Mouse (Mus musculus) midbrain, embryonic 12.5 days (tissue): ENCODE data around the gene Tgfb1. TPM values are rescaled to one million over a fixed set of nuclear protein-coding genes. Genes with fewer than 3 reads are reported as not detected.

Source experiments
- ATAC-seq: fragments of 200-750 bp; cut with Nextera tagmentation; 2 replicates; pipeline ENCODE4 v1.8.0; 2017; ENCODE audit warnings: low read depth, moderate TSS enrichment, moderate library complexity; ENCODE audit not compliant: low FRiP score
- H3K27ac ChIP-seq: fragments of 300-500 bp; sonication (generic); replicated peaks from 2 replicates; pipeline ENCODE4 v1.5.1; 2016; ENCODE audit warnings: mild to moderate bottlenecking
- H3K27me3 ChIP-seq: fragments of 300-500 bp; sonication (generic); 2 replicates; pipeline ENCODE4 v1.6.1; 2016; ENCODE audit warnings: mild to moderate bottlenecking
- H3K36me3 ChIP-seq: fragments of 300-500 bp; sonication (generic); 2 replicates; pipeline ENCODE4 v1.6.1; 2016
- H3K4me1 ChIP-seq: fragments of 300-500 bp; sonication (generic); 2 replicates; pipeline ENCODE4 v1.6.1; 2016
- H3K4me2 ChIP-seq: fragments of 300-500 bp; sonication (generic); replicated peaks from 2 replicates; pipeline ENCODE4 v1.6.1; 2016; ENCODE audit warnings: mild to moderate bottlenecking, moderate library complexity
- H3K4me3 ChIP-seq: fragments of 300-500 bp; sonication (generic); 2 replicates; pipeline ENCODE4 v1.5.1; 2016; ENCODE audit warnings: mild to moderate bottlenecking
- H3K9ac ChIP-seq: fragments of 300-500 bp; sonication (generic); replicated peaks from 2 replicates; pipeline ENCODE4 v1.6.1; 2016; ENCODE audit warnings: mild to moderate bottlenecking, moderate library complexity
- H3K9me3 ChIP-seq: fragments of 300-500 bp; sonication (generic); 2 replicates; pipeline ENCODE4 v1.6.1; 2016; ENCODE audit warnings: mild to moderate bottlenecking
- WGBS: fragments of 180-500 bp; shearing (Covaris S2); methylation state at CpG from one replicate; pipeline ENCODE4 v1.1.7; 2016; 5-methylcytosine and 5-hydroxymethylcytosine counted together
- polyA plus RNA-seq: library from polyadenylated mRNA; unstranded; fragments of >200 nt; fragmentation: Nextera tagmentation; extraction: Ambion mirVana; gene quantifications from 2 replicates; pipeline ENCODE4 v1.2.1, GENCODE M21; 2016

Tgfb1 gene
- polyA plus RNA-seq, 1 experiment from 2014 or later: 1.3 TPM

DNA sequence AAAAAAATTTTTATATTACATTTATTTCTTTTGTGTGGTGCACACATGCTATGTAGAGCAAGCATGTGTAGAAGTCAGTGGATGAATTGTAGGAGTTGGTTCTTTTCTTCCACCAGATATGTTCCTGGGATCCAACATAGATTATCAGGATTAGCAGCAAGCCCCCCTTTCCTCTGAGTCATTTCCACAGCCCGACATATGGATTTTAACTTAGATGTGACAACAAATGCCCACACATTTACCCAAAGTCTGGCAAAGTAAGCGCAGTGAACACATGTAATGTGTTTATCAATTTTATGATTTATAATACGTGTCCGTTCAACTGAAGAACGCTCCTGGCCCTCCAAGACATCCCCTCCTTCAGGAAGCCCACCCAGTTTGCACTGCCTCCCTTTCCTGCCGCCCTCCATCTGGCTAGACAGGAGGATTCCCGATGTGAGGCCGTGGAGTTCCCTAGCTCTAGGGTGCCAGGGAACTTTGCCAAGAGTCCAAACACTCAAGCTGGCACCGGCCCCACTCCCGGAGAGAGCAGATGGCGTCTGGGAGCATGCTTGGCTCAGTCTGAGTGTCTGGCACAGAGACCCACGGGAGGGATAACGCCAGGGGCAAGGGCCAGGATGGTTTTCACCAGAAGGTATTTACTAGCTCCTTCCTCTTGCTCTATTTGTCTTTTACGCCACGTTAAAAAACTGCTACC, 10.6 kb upstream of the Tgfb1 start:
- Histone ChIP-seq H3K9me3 (no peaks in the 10 kb centered on the region), H3K4me2 (no peak overlapping the region), H3K36me3 (no peaks in the 10 kb centered on the region), H3K4me3 (no peak overlapping the region), H3K27ac (peak overlapping the region; percentile 25; the same call in 1 of the 2 replicates), H3K27me3 (peaks cover 59% of the 10 kb centered on the region), H3K4me1 (peaks cover 12% of the 10 kb centered on the region), H3K9ac (no peak overlapping the region)
- 79% methylated on average over 15 of the region's 15 CpGs for WGBS
- no peak for ATAC-seq

GRCm38 (mm10) chr7:25677013-25677412, 9.8 kb upstream of the Tgfb1 start:
- H3K27ac ChIP-seq: peak overlapping the region; percentile 25; the same call in 1 of the 2 replicates
- WGBS: 92% methylated on average over 7 of the region's 7 CpGs
- peaks cover 61% of the 10 kb centered on the region for H3K27me3 ChIP-seq
- no peak overlapping the region for H3K4me2 ChIP-seq
- H3K9me3 ChIP-seq: no peaks in the 10 kb centered on the region
- no peaks in the 10 kb centered on the region for H3K36me3 ChIP-seq
- no peak for ATAC-seq
- no peak overlapping the region for H3K4me3 ChIP-seq
- peaks cover 20% of the 10 kb centered on the region for H3K4me1 ChIP-seq
- no peak overlapping the region for H3K9ac ChIP-seq

- Histone ChIP-seq H3K27me3 (peaks cover 43% of the 10 kb centered on the region), H3K4me3 (peak overlapping the region; percentile 49), H3K9ac (peak overlapping the region; percentile 25; the same call in 1 of the 2 replicates), H3K4me2 (peak overlapping the region; percentile 64), H3K4me1 (peaks cover 15% of the 10 kb centered on the region), H3K9me3 (no peaks in the 10 kb centered on the region), H3K36me3 (0 out of 2 replicates have a peak, but pooled peaks cover 4% of the 10 kb centered on the region), H3K27ac (peak overlapping the region; percentile 88)
- 17% methylated on average over 6 of the region's 6 CpGs for WGBS
- no peak for ATAC-seq
These were observed 6.8 kb upstream of the Tgfb1 start for GRCm38 (mm10) chr7:25679971-25680370.

DNA sequence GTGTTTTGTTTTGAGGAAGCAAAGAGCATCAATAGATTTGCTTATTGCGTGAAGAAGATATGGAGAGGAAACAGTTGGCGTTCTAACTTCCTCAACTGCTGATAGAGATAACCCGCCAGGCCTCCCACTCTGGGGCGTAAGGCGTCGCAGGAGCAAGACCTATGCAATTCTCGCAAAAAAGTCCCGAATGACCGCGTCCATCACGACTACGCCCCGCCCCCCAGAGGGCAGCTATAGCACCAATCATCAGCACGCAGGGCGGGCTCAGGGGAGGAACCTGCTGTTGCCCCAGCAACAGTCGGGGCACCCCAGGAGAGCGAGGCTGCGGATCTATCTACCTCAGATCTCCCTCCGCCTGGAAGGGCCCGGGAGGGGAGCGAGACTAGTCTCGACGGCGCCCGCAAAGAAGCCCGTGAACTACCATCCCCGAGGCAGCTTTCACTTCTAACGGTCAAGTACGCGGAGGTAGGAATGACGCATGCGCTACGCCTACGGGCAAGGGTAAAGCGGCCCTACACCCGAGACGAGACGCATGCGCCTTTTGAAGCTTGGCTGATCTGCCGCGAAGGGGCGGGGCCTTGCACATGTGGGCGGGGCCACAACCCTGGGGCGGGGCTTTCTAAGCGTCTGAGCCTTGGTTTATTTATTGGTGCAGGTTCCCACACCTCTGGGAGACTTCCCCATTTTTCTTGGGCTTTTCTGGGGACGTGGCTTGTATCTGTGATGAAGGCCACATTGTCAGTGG, 6.1 kb upstream of the Tgfb1 start, which contains the start of gene B9d2:
B9d2 (plus strand) TSS at position 267 of the 745 bp plus-strand sequence.
- under 1% methylated on average over 46 of the region's 46 CpGs for WGBS
- peak within 1 kb of the TSS; percentile 88 for H3K27ac ChIP-seq
- peaks cover 43% of the 10 kb centered on the region for H3K27me3 ChIP-seq
- H3K36me3 ChIP-seq: 0 out of 2 replicates have a peak, but pooled peaks cover 4% of the 10 kb centered on the region
- peak; percentile 97 for ATAC-seq
- peaks cover 14% of the 10 kb centered on the region for H3K4me1 ChIP-seq
- H3K4me3 ChIP-seq: peak within 1 kb of the TSS; percentile 49
- peak within 1 kb of the TSS; percentile 64 for H3K4me2 ChIP-seq
- H3K9ac ChIP-seq: peak within 1 kb of the TSS; percentile 25
- no peaks in the 10 kb centered on the region for H3K9me3 ChIP-seq

- H3K9me3 ChIP-seq: no peaks in the 10 kb centered on the region
- H3K27ac ChIP-seq: peak overlapping the region; percentile 88; the same call in 1 of the 2 replicates
- peaks cover 18% of the 10 kb centered on the region for H3K4me1 ChIP-seq
- WGBS: 66% methylated on average over 15 of the region's 15 CpGs
- H3K4me3 ChIP-seq: peak overlapping the region; percentile 49
- peak overlapping the region; percentile 64 for H3K4me2 ChIP-seq
- H3K27me3 ChIP-seq: peaks cover 44% of the 10 kb centered on the region
- H3K9ac ChIP-seq: no peak overlapping the region
- no peak for ATAC-seq
- 0 out of 2 replicates have a peak, but pooled peaks cover 6% of the 10 kb centered on the region for H3K36me3 ChIP-seq
These were observed 5.2 kb upstream of the Tgfb1 start for GRCm38 (mm10) chr7:25681341-25682231.

DNA sequence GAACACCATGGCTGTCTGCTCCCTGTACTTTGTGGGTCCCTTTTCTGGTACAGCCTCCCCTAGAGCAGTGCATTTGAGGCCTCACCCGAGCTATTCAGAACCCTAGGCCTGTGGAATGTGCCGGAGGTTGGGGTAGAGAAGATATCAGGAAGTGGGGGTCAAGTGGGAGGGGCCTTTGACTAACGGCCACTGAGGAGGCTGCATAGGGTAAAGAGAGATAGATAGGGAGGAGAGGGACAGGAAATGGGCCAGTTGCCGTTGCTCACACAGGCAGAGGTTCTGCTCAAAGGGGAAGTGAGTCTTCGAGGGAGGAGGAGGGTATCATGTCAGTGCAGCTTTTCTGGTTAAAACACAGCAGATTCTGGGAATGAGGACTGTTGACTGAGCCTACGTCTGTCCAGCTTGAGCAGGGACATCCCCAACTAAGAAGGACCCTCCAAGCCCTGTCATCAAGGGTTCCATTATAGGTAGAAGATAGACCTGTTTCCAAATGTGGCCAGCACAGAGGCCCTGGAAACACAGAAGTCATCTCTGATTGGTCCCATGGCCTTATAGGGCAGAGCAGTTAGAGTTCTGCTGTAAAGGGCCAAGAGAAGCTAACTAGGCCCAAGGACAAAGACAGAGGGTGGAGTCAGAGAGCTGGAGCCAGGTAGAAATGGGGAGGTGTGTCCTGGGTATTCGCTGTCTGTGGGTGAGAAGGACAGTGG, 3.2 kb upstream of the Tgfb1 start:
- 0 out of 2 replicates have a peak, but pooled peaks cover 6% of the 10 kb centered on the region for H3K36me3 ChIP-seq
- H3K27ac ChIP-seq: no peak overlapping the region
- 80% methylated on average over 7 of the region's 7 CpGs for whole genome bisulfite sequencing
- H3K9ac ChIP-seq: no peak overlapping the region
- peaks cover 54% of the 10 kb centered on the region for H3K27me3 ChIP-seq
- H3K4me3 ChIP-seq: no peak overlapping the region
- no peaks in the 10 kb centered on the region for H3K9me3 ChIP-seq
- no peak for ATAC-seq
- H3K4me1 ChIP-seq: peaks cover 38% of the 10 kb centered on the region
- H3K4me2 ChIP-seq: no peak overlapping the region

- peaks cover 49% of the 10 kb centered on the region for H3K4me1 ChIP-seq
- no peak overlapping the region for H3K27ac ChIP-seq
- 0 out of 2 replicates have a peak, but pooled peaks cover 6% of the 10 kb centered on the region for H3K36me3 ChIP-seq
- H3K9me3 ChIP-seq: no peaks in the 10 kb centered on the region
- no peak for ATAC-seq
- H3K27me3 ChIP-seq: peaks cover 54% of the 10 kb centered on the region
- WGBS: 89% methylated on average over 6 of the region's 6 CpGs
- no peak overlapping the region for H3K4me3 ChIP-seq
- H3K4me2 ChIP-seq: no peak overlapping the region
- no peak overlapping the region for H3K9ac ChIP-seq
These were observed 2.1 kb upstream of the Tgfb1 start for GRCm38 (mm10) chr7:25684659-25685058.

DNA sequence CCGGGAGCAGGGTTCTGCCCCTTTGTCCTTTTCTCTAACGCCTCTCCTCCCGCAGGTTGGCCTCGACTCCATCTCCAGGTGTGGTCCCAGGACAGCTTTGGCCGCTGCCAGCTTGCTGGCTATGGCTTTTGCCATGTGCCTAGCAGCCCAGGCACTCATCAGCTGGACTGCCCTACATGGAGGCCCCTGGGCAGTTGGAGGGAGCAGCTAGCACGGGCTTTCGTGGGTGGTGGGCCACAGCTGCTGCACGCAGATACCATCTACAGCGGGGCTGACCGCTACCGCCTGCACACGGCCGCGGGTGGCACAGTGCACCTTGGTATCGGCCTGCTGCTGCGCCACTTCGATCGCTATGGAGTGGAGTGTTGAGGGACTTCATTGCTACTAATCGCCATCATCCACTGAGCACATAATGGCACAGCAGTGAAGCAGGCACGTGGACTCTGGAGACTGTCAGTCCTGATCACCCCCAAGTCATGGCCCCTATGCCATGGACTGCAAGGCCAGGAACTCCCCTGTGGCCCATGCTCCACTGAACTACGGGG, 804 bp upstream of the Tgfb1 start:
- peak overlapping the region; percentile 50; the same call in 1 of the 2 replicates for H3K4me3 ChIP-seq
- WGBS: 72% methylated on average over 21 of the region's 21 CpGs
- H3K9ac ChIP-seq: no peak overlapping the region
- 0 out of 2 replicates have a peak, but pooled peaks cover 6% of the 10 kb centered on the region for H3K36me3 ChIP-seq
- H3K27ac ChIP-seq: no peak overlapping the region
- H3K27me3 ChIP-seq: peaks cover 64% of the 10 kb centered on the region
- ATAC-seq: no peak
- H3K4me1 ChIP-seq: peaks cover 45% of the 10 kb centered on the region
- peak overlapping the region; percentile 72; the same call in 1 of the 2 replicates for H3K4me2 ChIP-seq
- no peaks in the 10 kb centered on the region for H3K9me3 ChIP-seq

DNA sequence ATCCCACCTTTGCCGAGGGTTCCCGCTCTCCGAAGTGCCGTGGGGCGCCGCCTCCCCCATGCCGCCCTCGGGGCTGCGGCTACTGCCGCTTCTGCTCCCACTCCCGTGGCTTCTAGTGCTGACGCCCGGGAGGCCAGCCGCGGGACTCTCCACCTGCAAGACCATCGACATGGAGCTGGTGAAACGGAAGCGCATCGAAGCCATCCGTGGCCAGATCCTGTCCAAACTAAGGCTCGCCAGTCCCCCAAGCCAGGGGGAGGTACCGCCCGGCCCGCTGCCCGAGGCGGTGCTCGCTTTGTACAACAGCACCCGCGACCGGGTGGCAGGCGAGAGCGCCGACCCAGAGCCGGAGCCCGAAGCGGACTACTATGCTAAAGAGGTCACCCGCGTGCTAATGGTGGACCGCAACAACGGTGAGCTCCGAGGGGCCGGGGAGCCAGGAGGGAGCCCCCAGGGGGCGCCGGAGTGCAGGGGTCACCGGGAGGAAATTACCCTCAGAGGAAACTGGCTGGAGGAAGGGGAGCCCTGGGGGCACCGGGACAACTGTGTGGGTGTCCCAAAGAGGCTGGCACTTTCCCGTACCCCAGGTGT, 1.1 kb downstream of the Tgfb1 start:
- ATAC-seq: no peak
- H3K4me1 ChIP-seq: peaks cover 35% of the 10 kb centered on the region
- H3K4me2 ChIP-seq: peak overlapping the region; percentile 72
- H3K27ac ChIP-seq: no peak overlapping the region
- H3K27me3 ChIP-seq: peaks cover 77% of the 10 kb centered on the region
- H3K9me3 ChIP-seq: no peaks in the 10 kb centered on the region
- 1% methylated on average over 47 of the region's 47 CpGs for WGBS
- peak overlapping the region; percentile 50 for H3K4me3 ChIP-seq
- no peak overlapping the region; the same call in 1 of the 2 replicates for H3K9ac ChIP-seq
- H3K36me3 ChIP-seq: 0 out of 2 replicates have a peak, but pooled peaks cover 6% of the 10 kb centered on the region

DNA sequence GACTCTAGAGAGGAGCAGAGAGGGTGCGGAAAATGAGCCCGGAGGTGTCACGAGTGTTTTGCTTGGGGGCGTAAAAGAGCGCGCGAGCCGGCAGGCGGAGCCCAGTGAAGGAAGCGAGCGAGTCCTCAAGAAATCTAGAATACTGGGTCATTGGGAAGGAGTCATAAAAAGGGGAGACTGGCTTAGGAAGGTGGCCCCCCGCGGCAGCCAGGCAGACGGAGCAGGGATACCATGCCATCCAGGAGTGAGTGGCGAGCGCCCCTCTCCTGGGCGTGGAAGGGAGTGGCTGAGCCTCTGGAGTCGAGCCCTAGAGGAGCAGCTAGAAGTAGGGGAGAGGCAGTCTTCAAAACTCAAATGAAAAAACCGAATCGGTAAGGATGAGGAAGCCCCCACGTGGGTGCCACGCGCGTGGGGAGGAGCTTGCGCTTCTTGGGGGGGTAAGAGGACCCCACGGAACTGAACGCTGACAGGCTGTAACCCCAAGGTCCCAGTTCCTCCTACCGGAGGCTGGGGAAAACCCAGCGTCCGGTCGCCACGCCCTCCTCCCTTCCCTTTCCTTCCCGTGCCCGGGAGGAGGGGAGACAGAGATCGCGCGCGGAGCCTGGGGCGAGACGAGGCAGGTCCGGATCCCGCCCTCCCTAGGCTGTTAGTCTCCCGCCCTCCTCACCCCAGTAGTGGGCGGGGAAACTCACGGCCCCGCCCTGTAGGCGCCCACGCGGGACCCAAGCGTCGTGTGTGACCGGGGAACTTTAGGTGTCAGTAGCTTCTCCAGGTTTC, 2.2 kb downstream of the Tgfb1 start:
- peak overlapping the region; percentile 72 for H3K4me2 ChIP-seq
- peak overlapping the region; percentile 50 for H3K4me3 ChIP-seq
- no peaks in the 10 kb centered on the region for H3K9me3 ChIP-seq
- H3K27me3 ChIP-seq: peaks cover 79% of the 10 kb centered on the region
- 1% methylated on average over 51 of the region's 52 CpGs for WGBS
- H3K9ac ChIP-seq: peak overlapping the region; percentile 11; the same call in 1 of the 2 replicates
- H3K4me1 ChIP-seq: peaks cover 35% of the 10 kb centered on the region
- H3K36me3 ChIP-seq: 0 out of 2 replicates have a peak, but pooled peaks cover 2% of the 10 kb centered on the region
- ATAC-seq: 0 out of 2 replicates have a peak, but pooled peaks have one; percentile 17
- no peak overlapping the region for H3K27ac ChIP-seq
